Mouse (Mus musculus): ENCODE measurements around the gene Rhbdd2.

Gene Rhbdd2

GRCm38 (mm10) chr5:135643869-135644268 is 11.5 kb downstream of the Rhbdd2 start:
- DNase-seq (ENCODE audit: low read depth, low spot score): no peak

DNA sequence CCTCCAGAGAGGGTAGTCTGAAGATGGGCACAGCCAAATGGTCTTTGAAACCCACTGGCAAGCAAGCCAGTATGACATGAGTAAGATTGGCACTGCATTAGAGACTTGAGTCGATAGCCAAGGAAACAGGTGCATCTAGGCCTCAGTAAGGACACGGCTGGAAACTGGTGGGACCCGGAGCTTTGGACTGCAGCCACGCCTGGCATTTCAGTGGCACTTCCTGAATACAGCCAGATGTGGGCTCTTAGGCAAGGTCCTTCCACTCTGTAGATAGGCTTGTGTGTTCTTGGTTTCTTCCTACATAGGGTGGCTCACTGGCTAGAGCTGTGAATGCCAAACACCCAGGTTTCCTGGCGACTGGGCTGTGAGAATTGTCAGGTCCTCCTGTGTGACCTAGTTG is 12.9 kb downstream of the Rhbdd2 start:
- no peak for DNase-seq (ENCODE audit: low read depth, low spot score)

GRCm38 (mm10) chr5:135646038-135646437 is 13.6 kb downstream of the Rhbdd2 start:
- no peak for DNase-seq (ENCODE audit: low read depth, low spot score)

DNA sequence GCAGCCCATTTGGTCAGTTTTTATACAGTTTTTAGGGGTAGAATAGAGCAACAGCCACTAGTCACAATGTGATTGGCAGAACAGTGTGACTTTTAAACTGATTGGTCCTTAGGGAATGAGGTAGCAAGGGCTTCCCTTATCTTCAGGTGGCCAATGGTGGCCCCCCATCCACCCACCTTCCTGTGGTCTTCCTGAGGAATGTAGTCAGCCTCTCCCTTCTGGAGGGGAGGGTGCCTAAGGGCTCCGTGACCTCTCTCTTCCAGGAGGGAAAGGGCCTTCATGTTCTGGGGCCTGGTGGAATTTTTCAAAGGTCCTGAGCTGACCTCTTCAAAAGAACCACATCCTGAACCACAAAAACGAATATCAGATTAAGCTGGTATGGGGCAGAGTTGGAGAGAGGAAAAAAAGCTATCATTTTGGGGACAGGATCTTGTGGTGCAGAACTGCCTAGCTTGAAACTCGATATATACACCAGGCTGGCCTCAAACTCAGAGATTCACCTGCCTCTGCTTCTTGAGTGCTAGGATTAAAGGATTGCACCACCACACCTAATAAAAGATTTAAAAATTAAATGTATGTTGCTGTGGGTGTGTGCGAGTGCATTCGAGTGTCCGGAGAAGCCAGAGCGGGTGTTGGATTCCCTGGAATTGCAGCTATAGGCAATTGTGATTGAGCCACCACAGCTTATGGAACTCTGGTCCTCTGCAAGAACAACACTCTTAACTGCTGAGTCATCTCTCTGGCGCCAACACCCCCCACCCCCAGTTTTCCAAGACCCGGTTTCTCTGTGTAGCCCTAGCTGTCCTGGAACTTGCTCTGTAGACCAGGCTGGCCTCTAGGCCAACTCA is 16.3 kb downstream of the Rhbdd2 start:
- peak; percentile 66 for DNase-seq (ENCODE audit: low read depth, low spot score)

DNA sequence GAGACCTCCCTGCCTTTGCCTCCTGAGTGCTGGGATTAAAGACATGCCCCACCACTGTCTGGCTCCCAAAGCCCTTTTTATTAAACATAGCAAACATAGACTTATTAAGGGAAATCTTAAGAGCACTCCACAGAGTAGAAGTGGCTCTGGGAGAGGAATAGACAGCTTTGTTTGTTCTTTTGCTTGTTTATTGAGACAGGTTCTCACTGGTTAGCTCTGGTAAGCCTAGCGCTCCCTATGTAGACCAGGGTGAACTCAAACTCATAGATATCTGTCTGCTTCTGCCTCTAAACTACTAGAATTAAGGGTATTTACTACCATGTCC is 16.9 kb downstream of the Rhbdd2 start:
- no peak for DNase-seq (ENCODE audit: low read depth, low spot score)

- no peak for DNase-seq (ENCODE audit: low read depth, low spot score)
Measured at GRCm38 (mm10) chr5:135651536-135651935, 19.1 kb downstream of the Rhbdd2 start.

- no peak for DNase-seq (ENCODE audit: low read depth, low spot score)
Measured at GRCm38 (mm10) chr5:135653209-135653608, 20.8 kb downstream of the Rhbdd2 start.

DNA sequence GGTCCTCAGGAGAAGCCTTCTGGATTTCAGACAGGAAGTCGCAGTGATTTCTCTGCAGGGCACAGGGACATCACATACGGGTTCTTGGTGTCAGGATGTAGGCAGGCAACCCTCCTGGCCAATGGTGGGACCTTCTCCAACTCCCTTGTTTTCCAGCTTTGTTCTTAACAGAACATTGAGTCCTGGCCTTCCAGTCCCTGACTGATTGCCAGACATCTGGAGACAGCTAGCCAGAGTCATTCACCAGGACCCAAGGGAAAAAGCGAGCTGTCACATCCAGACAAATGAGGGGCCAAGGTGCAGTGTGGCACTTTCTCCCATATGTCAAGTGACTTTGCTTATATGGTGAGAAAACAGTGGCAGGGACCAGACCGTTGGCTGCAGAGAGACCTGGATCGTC is 23.6 kb downstream of the Rhbdd2 start:
- no peak for DNase-seq (ENCODE audit: low read depth, low spot score)

DNA sequence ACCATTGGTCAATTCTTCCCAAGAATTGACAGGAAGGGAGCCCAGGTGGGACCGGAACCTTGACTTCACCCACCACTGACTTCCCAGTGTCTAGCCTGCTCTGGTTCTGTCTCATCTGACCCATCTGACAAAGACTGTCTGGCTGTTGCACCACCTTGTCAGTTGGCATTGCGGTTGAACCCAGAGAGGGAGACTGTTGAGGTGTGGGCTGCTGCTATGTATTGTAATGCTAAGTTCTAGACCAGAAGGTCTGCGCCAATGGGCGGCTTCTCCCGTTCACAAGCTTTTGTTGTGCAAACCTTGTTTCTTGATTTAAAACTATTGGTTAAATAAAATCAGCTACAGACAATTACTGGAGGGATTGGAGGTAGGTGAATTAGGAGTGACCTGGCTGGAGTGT is 24.7 kb downstream of the Rhbdd2 start:
- DNase-seq (ENCODE audit: low read depth, low spot score): peak; percentile 96

GRCm38 (mm10) chr5:135657703-135658373 is 25.4 kb downstream of the Rhbdd2 start:
- peak; percentile 73 for DNase-seq (ENCODE audit: low read depth, low spot score)

GRCm38 (mm10) chr5:135659956-135660355 is 27.5 kb downstream of the Rhbdd2 start:
- DNase-seq (ENCODE audit: low read depth, low spot score): no peak

GRCm38 (mm10) chr5:135660535-135660934 is 28.1 kb downstream of the Rhbdd2 start:
- no peak for DNase-seq (ENCODE audit: low read depth, low spot score)

GRCm38 (mm10) chr5:135666890-135667289 is 34.5 kb downstream of the Rhbdd2 start:
- DNase-seq (ENCODE audit: low read depth, low spot score): no peak

DNA sequence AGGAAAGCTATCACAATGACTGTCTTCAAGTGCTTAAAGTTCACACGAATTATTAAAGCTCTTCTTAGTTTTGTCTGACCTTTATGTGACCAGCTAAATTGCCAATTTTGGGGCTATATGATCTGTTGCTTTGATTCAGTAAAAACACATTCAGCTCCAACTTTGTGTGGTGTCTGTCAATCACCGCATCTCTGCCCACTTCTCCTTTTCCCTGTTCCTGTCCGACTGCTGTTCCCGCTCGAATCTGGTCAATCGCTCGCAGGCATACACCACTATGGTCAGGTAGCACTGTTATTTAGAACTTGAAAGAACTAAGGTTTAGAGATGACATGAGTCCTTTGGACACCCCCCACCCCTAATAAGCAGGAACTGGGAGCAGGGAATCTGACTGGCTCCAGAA is 35.7 kb downstream of the Rhbdd2 start:
- no peak for DNase-seq (ENCODE audit: low read depth, low spot score)

GRCm38 (mm10) chr5:135669741-135670275 is 37.4 kb downstream of the Rhbdd2 start, which contains the start of gene Por:
Por (plus strand) TSS chr5:135670033.
- DNase-seq (ENCODE audit: low read depth, low spot score): peak; percentile 93

DNA sequence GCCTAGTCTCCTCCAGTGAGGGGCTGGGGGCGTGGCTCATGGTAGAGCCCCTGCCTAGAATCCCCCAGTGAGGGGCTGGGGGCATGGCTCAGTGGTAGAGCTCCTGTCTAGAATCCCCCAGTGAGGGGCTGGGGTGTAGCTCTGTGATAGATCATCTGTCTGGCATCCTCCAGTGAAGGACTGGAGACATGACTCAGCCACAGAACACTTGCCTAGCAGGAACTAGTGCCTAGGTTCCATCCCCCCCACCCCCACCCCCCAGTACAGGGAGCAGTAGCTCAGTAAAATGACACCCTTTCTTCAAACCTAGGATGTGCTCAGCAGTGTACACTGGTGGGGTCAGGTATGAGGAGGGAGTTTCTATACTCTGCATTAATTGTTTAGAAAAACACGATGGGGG is 38.5 kb downstream of the Rhbdd2 start:
- no peak for DNase-seq (ENCODE audit: low read depth, low spot score)

- peak; percentile 30 for DNase-seq (ENCODE audit: low read depth, low spot score)
Measured at GRCm38 (mm10) chr5:135672509-135672908, 40.1 kb downstream of the Rhbdd2 start.

GRCm38 (mm10) chr5:135672980-135673379 is 40.6 kb downstream of the Rhbdd2 start:
- DNase-seq (ENCODE audit: low read depth, low spot score): no peak

- peak; percentile 73 for DNase-seq (ENCODE audit: low read depth, low spot score)
Measured at GRCm38 (mm10) chr5:135674349-135674775, 41.9 kb downstream of the Rhbdd2 start.

- DNase-seq (ENCODE audit: low read depth, low spot score): peak; percentile 99
Measured at GRCm38 (mm10) chr5:135674821-135675220, 42.4 kb downstream of the Rhbdd2 start.

- DNase-seq (ENCODE audit: low read depth, low spot score): no peak
Measured at GRCm38 (mm10) chr5:135676696-135677095, 44.3 kb downstream of the Rhbdd2 start.

DNA sequence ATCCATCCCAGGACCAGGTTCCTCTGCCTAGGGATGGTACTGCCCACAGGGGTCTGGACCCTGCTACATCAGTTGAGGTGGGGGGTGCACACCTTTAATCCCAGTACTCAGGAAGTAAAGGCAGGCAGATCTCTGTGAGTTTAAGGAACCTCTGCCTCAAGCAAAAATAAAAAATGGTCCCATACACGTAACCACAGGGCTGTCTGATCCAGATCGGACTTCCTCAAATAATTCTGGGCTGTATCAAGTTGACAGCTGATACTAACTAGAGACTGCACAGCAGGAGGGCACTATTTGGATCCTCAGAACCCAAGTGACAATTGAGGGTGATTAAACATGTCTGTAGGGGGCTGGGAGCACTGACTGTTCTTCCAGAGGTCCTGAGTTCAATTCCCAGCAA is 44.8 kb downstream of the Rhbdd2 start:
- DNase-seq (ENCODE audit: low read depth, low spot score): no peak

DNA sequence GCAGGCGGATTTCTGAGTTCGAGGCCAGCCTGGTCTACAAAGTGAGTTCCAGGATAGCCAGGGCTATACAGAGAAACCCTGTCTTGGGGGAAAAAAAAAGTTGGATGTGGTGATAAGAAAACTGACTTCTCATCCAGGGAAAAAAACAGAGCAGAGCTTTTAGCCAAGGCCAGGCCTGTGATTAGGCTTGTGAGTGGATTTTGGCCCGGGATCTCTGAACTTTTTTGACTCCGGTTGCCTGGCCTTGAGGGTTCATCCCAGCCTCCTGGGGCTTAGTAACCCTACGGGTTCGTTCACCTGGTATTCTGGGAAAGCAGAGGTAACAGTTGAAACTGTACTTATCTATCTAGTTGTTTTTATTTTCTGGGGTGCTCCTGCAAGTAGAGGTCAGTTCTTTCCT is 46.1 kb downstream of the Rhbdd2 start:
- DNase-seq (ENCODE audit: low read depth, low spot score): no peak

Measured in R1 (cell line).